Mouse (Mus musculus) stomach, embryonic 14.5 days (tissue): ENCODE results near the gene Neurl1a. TPM values are rescaled to one million over a fixed set of nuclear protein-coding genes. Genes with fewer than 3 reads are reported as not detected.

Experiments
- ATAC-seq: fragments of 200-750 bp; cut with Nextera tagmentation; 2 replicates; pipeline ENCODE4 v1.8.0; 2017; ENCODE audit warnings: low read depth, moderate TSS enrichment; ENCODE audit not compliant: insufficient number of reproducible peaks, insufficient read depth, low FRiP score
- H3K27ac ChIP-seq: fragments of 300-500 bp; sonication (generic); 2 replicates; pipeline ENCODE4 v1.5.1; 2014; ENCODE audit warnings: mild to moderate bottlenecking, low read length, moderate library complexity, mixed read lengths
- H3K27me3 ChIP-seq: fragments of 300-500 bp; sonication (generic); 2 replicates; pipeline ENCODE4 v1.6.1; 2014; ENCODE audit warnings: low read length, control low read depth, mixed read lengths; ENCODE audit not compliant: control insufficient read depth, insufficient read depth
- H3K36me3 ChIP-seq: fragments of 300-500 bp; sonication (generic); 2 replicates; pipeline ENCODE4 v1.6.1; 2014; ENCODE audit warnings: mild to moderate bottlenecking, control low read depth, low read length, moderate library complexity, mixed read lengths; ENCODE audit not compliant: control insufficient read depth, insufficient read depth
- H3K4me1 ChIP-seq: fragments of 300-500 bp; sonication (generic); 2 replicates; pipeline ENCODE4 v1.6.1; 2014; ENCODE audit warnings: low read length, control low read depth, mixed read lengths; ENCODE audit not compliant: control insufficient read depth, insufficient read depth
- H3K4me2 ChIP-seq: fragments of 300-500 bp; sonication (generic); replicated peaks from 2 replicates; pipeline ENCODE4 v1.6.1; 2014; ENCODE audit warnings: low read depth, low read length, control low read depth
- H3K4me3 ChIP-seq: fragments of 300-500 bp; sonication (generic); 2 replicates; pipeline ENCODE4 v1.5.1; 2014; ENCODE audit warnings: low read depth, low read length, control low read depth
- H3K9ac ChIP-seq: fragments of 300-500 bp; sonication (generic); replicated peaks from 2 replicates; pipeline ENCODE4 v1.6.1; 2014; ENCODE audit warnings: low read depth, mild to moderate bottlenecking, control low read depth, low read length, moderate library complexity, mixed read lengths
- H3K9me3 ChIP-seq: fragments of 300-500 bp; sonication (generic); 2 replicates; pipeline ENCODE4 v1.6.1; 2016; ENCODE audit warnings: low read depth, low read length, control low read depth; ENCODE audit not compliant: control insufficient read depth
- WGBS: fragments of 180-500 bp; shearing (Covaris S2); extraction: QIAGEN DNeasy Blood & Tissue Kit; methylation state at CpG from one replicate; pipeline ENCODE4 v1.1.7; 2014; 5-methylcytosine and 5-hydroxymethylcytosine counted together
- polyA plus RNA-seq: library from polyadenylated mRNA; unstranded; fragments of >200 nt; fragmentation: Nextera tagmentation; extraction: Ambion mirVana; gene quantifications from 2 replicates; pipeline ENCODE4 v1.2.1, GENCODE M21; 2014

Neurl1a gene
- polyA plus RNA-seq, 1 experiment from 2014 or later: 10.2 TPM

DNA sequence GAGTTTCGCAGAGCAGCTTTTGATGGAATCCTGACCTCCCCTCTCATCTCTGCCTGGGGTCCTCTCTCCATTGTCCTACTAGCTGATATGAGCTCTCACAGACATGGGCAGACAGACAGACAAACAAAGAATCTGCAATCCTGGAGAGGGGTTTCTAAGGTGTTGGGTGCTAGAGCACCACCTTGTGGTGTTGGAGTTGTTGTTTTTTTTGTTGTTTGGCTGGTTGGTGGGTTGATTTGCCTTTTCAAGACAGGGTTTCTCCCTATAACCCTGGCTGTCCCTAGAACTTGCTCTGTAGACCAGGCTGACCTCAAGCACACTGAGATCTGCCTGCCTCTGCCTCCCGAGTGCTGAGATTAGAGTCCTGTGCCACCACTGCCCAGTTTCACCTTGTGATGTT, 3.1 kb upstream of the Neurl1a start:
- WGBS: 60% methylated on average over 2 of the region's 2 CpGs
- ATAC-seq: no peak

DNA sequence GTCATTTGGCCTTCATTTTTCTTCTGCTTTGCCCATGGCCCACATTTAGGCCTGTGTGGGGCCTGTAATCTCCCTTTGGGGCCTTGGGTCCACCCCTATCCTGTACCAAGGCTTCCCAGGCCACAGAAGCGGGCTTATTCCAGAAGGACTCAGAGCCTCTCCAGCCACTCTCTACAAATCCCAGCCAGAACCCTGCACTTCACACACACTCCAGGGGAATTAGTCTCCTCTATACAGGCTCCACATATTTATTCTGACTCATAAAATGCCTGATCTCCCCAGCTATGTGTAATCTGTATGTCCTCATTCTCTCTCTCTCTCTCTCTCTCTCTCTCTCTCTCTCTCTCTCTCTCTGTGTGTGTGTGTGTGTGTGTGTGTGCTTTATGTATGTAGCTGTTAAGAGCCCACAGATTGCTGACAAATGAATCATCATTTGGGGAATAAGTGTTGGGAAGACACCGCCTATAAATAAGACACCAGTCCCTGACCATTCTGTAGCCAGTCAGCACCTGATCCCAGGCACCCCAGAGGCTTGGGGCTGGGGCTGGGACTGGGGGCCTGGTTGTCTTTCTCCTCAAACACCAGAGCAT, 1.6 kb upstream of the Neurl1a start:
- no peak overlapping the region for H3K4me2 ChIP-seq
- H3K9me3 ChIP-seq: 0 out of 2 replicates have a peak, but pooled peaks cover under 1% of the 10 kb centered on the region
- H3K4me1 ChIP-seq: no peaks in the 10 kb centered on the region
- H3K27me3 ChIP-seq: no peaks in the 10 kb centered on the region
- no peak for ATAC-seq
- no peak overlapping the region for H3K27ac ChIP-seq
- H3K36me3 ChIP-seq: no peaks in the 10 kb centered on the region
- H3K9ac ChIP-seq: no peak overlapping the region
- H3K4me3 ChIP-seq: no peak overlapping the region
- WGBS: 76% methylated on average over 2 of the region's 2 CpGs

More for the DNA sequence above, 3.1 kb upstream of the Neurl1a start:
- Histone ChIP-seq H3K27me3 (no peaks in the 10 kb centered on the region), H3K4me1 (no peaks in the 10 kb centered on the region), H3K9ac (no peak overlapping the region), H3K4me3 (no peak overlapping the region), H3K36me3 (no peaks in the 10 kb centered on the region), H3K27ac (no peak overlapping the region), H3K4me2 (no peak overlapping the region), H3K9me3 (no peaks in the 10 kb centered on the region)

DNA sequence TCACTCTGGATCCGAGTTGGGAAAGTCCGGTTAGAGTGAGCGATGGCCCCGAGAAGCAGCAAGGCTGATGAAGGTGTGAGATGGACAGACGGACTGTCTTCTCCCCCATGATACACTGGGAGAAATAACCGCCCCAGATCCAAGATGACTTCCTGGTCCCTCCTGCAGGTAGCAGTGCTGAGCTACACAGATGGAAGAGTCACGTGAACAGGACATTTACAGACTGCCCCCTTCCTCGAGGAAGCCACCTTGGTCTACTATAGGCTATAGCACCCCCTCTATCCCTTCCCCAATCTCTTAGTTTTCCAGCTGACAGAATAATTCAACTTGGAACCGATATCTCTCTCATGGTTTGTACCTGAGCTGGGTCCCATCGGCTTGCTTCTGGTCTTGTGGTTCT, 619 bp upstream of the Neurl1a start:
- Histone ChIP-seq H3K9ac (no peak overlapping the region), H3K27ac (no peak overlapping the region), H3K4me3 (peak overlapping the region; percentile 61; the same call in 1 of the 2 replicates), H3K9me3 (0 out of 2 replicates have a peak, but pooled peaks cover 2% of the 10 kb centered on the region), H3K4me1 (no peaks in the 10 kb centered on the region), H3K36me3 (no peaks in the 10 kb centered on the region), H3K27me3 (no peaks in the 10 kb centered on the region), H3K4me2 (peak overlapping the region; percentile 98)
- 27% methylated on average over 10 of the region's 10 CpGs for WGBS
- ATAC-seq: 0 out of 2 replicates have a peak, but pooled peaks have one; percentile 7

DNA sequence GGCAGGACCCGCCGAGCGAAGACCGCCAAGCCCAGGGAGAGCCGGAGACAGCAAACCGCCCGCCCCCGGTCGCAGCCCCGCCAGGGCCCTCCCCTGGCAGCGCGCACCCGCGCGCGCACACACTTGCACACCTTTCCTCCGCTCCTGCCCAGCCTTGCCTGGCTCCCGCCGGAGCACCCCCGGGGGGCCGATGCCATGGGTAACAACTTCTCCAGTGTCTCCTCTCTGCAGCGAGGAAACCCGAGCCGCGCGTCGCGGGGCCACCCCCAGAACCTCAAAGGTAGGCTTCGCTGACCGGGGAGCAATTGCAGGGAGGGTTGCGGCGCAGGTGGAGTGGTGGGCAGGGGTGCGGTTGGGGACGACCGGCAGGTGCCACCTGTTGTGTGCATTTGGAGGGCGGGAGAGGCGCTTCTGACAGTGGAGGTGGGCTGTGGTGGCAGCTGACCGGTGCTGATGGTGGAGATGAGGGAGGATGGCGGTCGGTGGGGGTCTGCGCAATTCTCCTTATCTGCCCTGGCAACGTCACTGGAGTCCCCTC, 721 bp downstream of the Neurl1a start:
- H3K4me3 ChIP-seq: peak overlapping the region; percentile 61
- no peak for ATAC-seq
- no peak overlapping the region; the same call in 1 of the 2 replicates for H3K27ac ChIP-seq
- H3K9me3 ChIP-seq: 0 out of 2 replicates have a peak, but pooled peaks cover 2% of the 10 kb centered on the region
- H3K36me3 ChIP-seq: no peaks in the 10 kb centered on the region
- H3K27me3 ChIP-seq: no peaks in the 10 kb centered on the region
- H3K4me2 ChIP-seq: peak overlapping the region; percentile 98
- under 1% methylated on average over 41 of the region's 42 CpGs for WGBS
- peak overlapping the region; percentile 55 for H3K9ac ChIP-seq
- no peaks in the 10 kb centered on the region for H3K4me1 ChIP-seq

DNA sequence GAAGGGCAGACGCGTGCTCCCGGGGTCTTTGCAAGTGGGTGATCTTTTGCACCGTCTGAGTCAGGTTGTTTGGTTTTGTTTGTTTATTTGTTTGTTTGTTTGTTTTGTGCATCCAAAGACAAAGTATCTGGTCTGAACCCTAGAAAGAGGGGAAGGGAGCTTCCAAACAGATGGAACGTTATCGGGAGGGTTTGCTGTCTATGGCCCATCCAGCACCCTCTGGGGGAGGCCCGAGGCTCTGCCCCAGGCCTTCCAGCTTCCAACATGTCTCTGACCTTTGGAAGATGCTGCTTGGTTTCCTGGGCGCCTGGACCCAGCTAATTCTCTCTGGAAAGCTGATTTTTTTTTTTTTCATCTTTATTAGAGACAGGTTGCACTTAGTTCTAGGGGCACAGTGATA, 1.4 kb downstream of the Neurl1a start:
- no peaks in the 10 kb centered on the region for H3K27me3 ChIP-seq
- no peak for ATAC-seq
- 21% methylated on average over 8 of the region's 8 CpGs for WGBS
- peak overlapping the region; percentile 98 for H3K4me2 ChIP-seq
- no peak overlapping the region for H3K9ac ChIP-seq
- no peaks in the 10 kb centered on the region for H3K4me1 ChIP-seq
- H3K27ac ChIP-seq: no peak overlapping the region
- peak overlapping the region; percentile 61; the same call in 1 of the 2 replicates for H3K4me3 ChIP-seq
- H3K9me3 ChIP-seq: 0 out of 2 replicates have a peak, but pooled peaks cover 2% of the 10 kb centered on the region
- no peaks in the 10 kb centered on the region for H3K36me3 ChIP-seq

DNA sequence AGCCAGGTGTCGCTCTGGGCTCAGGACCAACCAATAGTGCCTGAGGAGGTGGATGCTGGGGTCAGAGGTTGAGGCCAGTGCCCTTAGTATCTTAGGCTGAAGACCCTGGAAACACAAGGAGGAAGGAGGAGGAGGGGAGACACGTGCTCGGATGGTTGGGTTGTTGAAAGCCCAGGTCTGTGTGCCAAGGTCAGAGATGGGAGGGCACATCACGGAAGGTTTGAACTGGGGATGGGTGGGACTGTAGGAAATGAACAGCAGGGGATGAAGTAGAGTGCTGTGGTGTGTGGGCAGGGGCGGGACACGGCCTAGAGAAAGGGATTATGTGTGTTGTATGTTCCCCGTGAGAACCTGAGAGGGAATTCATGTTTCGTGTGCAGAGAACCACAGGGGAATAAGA, 5.6 kb downstream of the Neurl1a start:
- H3K4me1 ChIP-seq: no peaks in the 10 kb centered on the region
- H3K4me3 ChIP-seq: no peak overlapping the region
- H3K4me2 ChIP-seq: no peak overlapping the region
- ATAC-seq: no peak
- H3K27ac ChIP-seq: no peak overlapping the region
- no peak overlapping the region for H3K9ac ChIP-seq
- 67% methylated on average over 8 of the region's 8 CpGs for WGBS
- H3K36me3 ChIP-seq: no peaks in the 10 kb centered on the region
- H3K9me3 ChIP-seq: 0 out of 2 replicates have a peak, but pooled peaks cover 2% of the 10 kb centered on the region
- H3K27me3 ChIP-seq: no peaks in the 10 kb centered on the region

DNA sequence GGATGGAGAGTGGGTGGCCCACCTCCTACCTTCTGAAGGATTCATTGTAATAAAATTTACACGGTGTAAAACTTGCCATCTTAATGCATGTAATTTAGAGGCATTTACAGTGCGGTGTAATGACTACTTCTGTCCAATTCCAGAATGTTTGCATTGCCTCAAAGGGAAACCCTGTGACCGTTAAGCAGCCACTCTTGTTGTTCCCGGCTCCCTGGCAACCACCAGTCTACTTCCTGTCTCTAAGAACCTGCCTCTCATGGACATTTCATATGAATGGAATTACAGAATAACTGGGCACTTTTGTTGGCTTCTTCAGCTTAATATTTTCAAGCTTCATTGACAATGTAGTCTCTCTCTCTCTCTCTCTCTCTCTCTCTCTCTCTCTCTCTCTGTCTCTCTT, 6.1 kb downstream of the Neurl1a start:
- no peak overlapping the region for H3K4me3 ChIP-seq
- 0 out of 2 replicates have a peak, but pooled peaks cover 2% of the 10 kb centered on the region for H3K9me3 ChIP-seq
- no peak overlapping the region for H3K27ac ChIP-seq
- H3K9ac ChIP-seq: no peak overlapping the region
- no peak overlapping the region for H3K4me2 ChIP-seq
- 59% methylated on average over 4 of the region's 4 CpGs for WGBS
- no peaks in the 10 kb centered on the region for H3K4me1 ChIP-seq
- no peaks in the 10 kb centered on the region for H3K36me3 ChIP-seq
- no peaks in the 10 kb centered on the region for H3K27me3 ChIP-seq
- ATAC-seq: no peak

DNA sequence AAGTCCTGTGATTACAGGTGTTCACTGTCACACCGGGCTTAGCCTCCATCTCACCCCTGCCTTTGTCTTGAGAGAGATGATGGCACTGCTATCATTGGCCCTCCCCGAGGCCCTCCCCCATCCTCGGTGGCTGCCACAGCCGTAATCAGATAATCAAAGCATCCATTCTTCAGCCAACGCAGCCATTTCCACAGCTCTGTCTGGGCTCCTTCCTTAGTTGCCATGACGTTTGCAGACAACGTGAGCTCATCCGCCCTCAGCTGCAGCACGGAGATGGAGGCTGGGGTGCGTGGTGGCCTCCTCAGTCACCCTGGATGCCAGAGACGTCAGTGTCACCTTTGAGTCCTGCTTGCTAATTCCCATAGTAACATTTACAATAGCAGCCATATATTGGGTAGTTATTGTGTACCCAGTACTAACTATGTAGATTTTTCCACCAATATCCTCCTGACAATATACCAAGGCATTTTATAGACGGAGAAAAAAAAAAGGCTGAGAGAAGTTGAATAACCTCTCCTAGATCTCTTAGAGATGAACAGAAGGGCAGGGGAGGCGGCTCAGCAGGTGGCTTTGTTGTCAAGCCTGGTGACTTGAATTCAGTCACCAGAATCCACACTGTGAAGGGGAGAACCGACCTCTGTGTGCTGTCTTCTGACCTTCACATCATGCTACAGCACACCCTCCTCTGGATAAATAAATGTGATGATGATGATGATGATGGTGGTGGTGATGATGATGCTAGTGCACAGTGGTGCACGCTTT, 8.1 kb downstream of the Neurl1a start:
- no peak for ATAC-seq
- 45% methylated on average over 15 of the region's 15 CpGs for WGBS
- no peaks in the 10 kb centered on the region for H3K36me3 ChIP-seq

More for the DNA sequence above, 8.1 kb downstream of the Neurl1a start:
- 0 out of 2 replicates have a peak, but pooled peaks cover 2% of the 10 kb centered on the region for H3K9me3 ChIP-seq
- no peaks in the 10 kb centered on the region for H3K27me3 ChIP-seq
- no peak overlapping the region for H3K27ac ChIP-seq
- H3K4me2 ChIP-seq: no peak overlapping the region
- H3K4me3 ChIP-seq: no peak overlapping the region
- no peaks in the 10 kb centered on the region for H3K4me1 ChIP-seq
- no peak overlapping the region for H3K9ac ChIP-seq
